Mouse (Mus musculus) heart, adult 2 months (tissue): ENCODE measurements at regions not wholly inside any gene's neighbourhood (a gene's known extent, or its start where the extent isn't known, plus 50 kb on each side); places are given as distances from the start of the nearest gene placed in this dataset.

ENCODE experiments used
- CTCF ChIP-seq: fragments of 200-600 bp; IDR thresholded peaks from 2 replicates; pipeline ENCODE4 v1.8.1; 2022; ENCODE audit warnings: antibody characterized with exemption, mild to moderate bottlenecking, moderate library complexity
- EP300 ChIP-seq: fragments of 200-500 bp; IDR thresholded peaks from 2 replicates; pipeline ENCODE4 v1.6.1; 2011; ENCODE audit warnings: low read depth, low read length, control low read depth; ENCODE audit not compliant: insufficient read depth
- POLR2A ChIP-seq: fragments of 200-500 bp; IDR thresholded peaks from 2 replicates; pipeline ENCODE4 v1.6.1; 2011; ENCODE audit warnings: mild to moderate bottlenecking, low read depth, low read length, control low read depth; ENCODE audit not compliant: insufficient read depth

DNA sequence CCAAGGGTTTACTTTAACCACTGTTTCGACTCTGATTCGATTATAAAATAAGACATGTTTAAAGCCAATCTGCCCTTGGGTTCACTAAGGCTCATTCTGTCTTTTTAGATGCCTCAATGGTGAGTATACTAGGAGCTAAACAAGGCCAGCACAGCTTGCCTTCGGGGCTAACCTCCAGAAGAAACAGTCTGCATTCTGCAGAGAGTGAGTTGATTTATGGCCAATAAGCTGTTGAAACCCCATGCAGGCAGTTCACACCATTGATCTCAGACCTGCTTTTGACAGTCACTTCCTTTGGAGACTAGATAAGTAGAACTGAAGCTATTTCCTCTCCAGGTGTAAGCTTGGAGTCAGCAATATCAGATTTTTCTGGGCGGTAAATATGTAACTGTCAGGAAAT lies 679.0 kb downstream of the Pdcd6ip start:
- TF ChIP-seq POLR2A, result no peak
- TF ChIP-seq CTCF, result no peak
- no peak for TF ChIP-seq EP300
